Mouse (Mus musculus) bone marrow macrophage, adult 2 months (primary cell): Measurements from ENCODE around the gene Antxr2. TPM values are rescaled to one million over a fixed set of nuclear protein-coding genes. Genes with fewer than 3 reads are reported as not detected.

ENCODE experiments used
- H3K27ac ChIP-seq: 2 replicates; pipeline ENCODE4 v1.5.1; 2012; ENCODE audit warnings: low read depth, low read length; ENCODE audit not compliant: insufficient read depth
- H3K4me1 ChIP-seq: 2 replicates; pipeline ENCODE4 v1.6.1; 2012; ENCODE audit warnings: low read length; ENCODE audit not compliant: control insufficient read depth, insufficient read depth
- H3K4me3 ChIP-seq: 2 replicates; pipeline ENCODE4 v1.5.1; 2012; ENCODE audit warnings: mild to moderate bottlenecking, low read length, moderate library complexity; ENCODE audit not compliant: insufficient read depth
- CTCF ChIP-seq: IDR thresholded peaks from 2 replicates; pipeline ENCODE4 v1.5.1; 2012; ENCODE audit warnings: low read depth, mild to moderate bottlenecking, low read length, moderate library complexity
- POLR2A ChIP-seq: IDR thresholded peaks from 2 replicates; pipeline ENCODE4 v1.6.1; 2012; ENCODE audit warnings: mild to moderate bottlenecking, low read depth, low read length, borderline replicate concordance
- polyA plus RNA-seq: library from polyadenylated mRNA; stranded (reverse); fragments of >200 nt; gene quantifications from 2 replicates; pipeline ENCODE4 v1.2.4, GENCODE M21; 2012; ENCODE audit not compliant: missing spikeins, insufficient read depth, insufficient read length

Gene Antxr2
- polyA plus RNA-seq, 1 experiment, result 42.0 TPM

GRCm38 (mm10) chr5:97946236-97946635, 84.6 kb downstream of the Antxr2 start:
- no peak for TF ChIP-seq POLR2A
- TF ChIP-seq CTCF, result no peak
- Histone ChIP-seq H3K27ac (no peak overlapping the region), H3K4me3 (no peak overlapping the region), H3K4me1 (peaks cover 4% of the 10 kb centered on the region)

- Histone ChIP-seq H3K4me1 (no peaks in the 10 kb centered on the region), H3K27ac (no peak overlapping the region), H3K4me3 (no peak overlapping the region)
- no peak for TF ChIP-seq CTCF
- TF ChIP-seq POLR2A, result no peak
These were observed 95.4 kb downstream of the Antxr2 start for GRCm38 (mm10) chr5:97935140-97936129.

DNA sequence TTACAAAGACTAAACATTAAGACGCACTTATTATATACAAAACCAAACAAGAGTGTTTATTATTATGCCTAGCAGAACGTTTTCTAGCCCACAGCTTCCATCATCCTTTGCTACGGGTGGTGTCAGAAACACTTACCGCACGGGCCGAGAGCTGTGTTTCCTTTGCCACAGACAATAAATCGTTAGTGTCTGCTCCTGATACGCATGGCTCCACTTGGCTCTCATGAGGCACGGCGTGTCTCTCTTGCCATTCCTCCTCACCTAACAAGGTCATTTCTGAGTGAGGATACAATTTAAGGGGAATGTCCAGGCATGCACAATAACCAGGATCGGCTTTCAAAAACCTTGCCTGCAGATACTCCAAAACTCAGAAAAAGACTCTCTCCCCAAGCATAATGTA, 113.2 kb downstream of the Antxr2 start:
- no peak overlapping the region for H3K27ac ChIP-seq
- TF ChIP-seq POLR2A (no peak), CTCF (no peak)
- peaks cover 16% of the 10 kb centered on the region for H3K4me1 ChIP-seq
- no peak overlapping the region for H3K4me3 ChIP-seq

GRCm38 (mm10) chr5:97914890-97915289, 116.0 kb downstream of the Antxr2 start:
- Histone ChIP-seq H3K4me3 (no peak overlapping the region), H3K4me1 (peaks cover 17% of the 10 kb centered on the region), H3K27ac (peak overlapping the region; percentile 7; the same call in 1 of the 2 replicates)
- TF ChIP-seq CTCF, result no peak
- TF ChIP-seq POLR2A, result no peak

DNA sequence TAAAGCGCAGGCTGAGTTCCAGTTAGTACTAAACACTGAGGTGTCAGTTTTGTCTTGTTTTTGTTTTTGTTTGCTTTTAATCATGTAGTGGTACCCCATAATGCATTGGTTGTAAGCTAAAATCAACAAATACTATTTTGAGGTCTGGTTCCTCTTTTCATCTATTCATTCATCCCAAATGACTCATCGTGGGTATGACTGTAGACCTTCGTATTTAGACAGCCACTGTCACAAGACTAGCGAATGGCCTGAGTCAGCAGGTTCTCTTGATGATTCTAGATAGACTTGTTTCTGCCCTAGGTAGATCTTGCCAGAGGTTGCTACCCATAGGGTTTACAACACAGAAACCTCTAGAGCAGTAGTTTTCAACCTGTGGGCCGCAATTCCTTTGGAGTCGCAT, 116.9 kb downstream of the Antxr2 start:
- TF ChIP-seq CTCF, result no peak
- no peak for TF ChIP-seq POLR2A
- Histone ChIP-seq H3K4me1 (peaks cover 17% of the 10 kb centered on the region), H3K27ac (peak overlapping the region; percentile 92), H3K4me3 (no peak overlapping the region)

DNA sequence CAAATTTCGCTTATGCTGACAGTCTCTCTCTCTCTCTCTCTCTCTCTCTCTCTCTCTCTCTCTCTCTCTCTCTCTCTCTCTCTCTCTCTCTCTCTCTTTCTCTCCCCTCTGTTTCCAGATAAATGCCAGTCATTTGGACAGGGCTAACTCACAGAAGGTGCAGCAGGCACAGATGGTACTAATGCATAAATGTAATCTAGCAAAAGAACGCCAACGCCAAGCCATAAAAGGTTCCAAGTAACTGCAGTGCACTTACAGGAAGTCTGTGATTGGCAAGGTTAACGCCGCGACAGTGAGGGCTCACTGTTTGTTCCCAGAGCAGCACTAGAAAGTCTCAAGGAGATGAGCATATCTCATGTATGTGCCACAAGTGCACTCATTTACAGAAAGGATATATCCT, 123.4 kb downstream of the Antxr2 start:
- Histone ChIP-seq H3K4me3 (no peak overlapping the region), H3K27ac (no peak overlapping the region), H3K4me1 (no peaks in the 10 kb centered on the region; the same call in 1 of the 2 replicates)
- TF ChIP-seq CTCF, result no peak
- no peak for TF ChIP-seq POLR2A

- TF ChIP-seq CTCF, result no peak
- no peak for TF ChIP-seq POLR2A
- H3K4me3 ChIP-seq, result no peak overlapping the region
- H3K27ac ChIP-seq, result no peak overlapping the region
- H3K4me1 ChIP-seq, result no peaks in the 10 kb centered on the region
These were observed 124.1 kb downstream of the Antxr2 start for GRCm38 (mm10) chr5:97906537-97907266.

DNA sequence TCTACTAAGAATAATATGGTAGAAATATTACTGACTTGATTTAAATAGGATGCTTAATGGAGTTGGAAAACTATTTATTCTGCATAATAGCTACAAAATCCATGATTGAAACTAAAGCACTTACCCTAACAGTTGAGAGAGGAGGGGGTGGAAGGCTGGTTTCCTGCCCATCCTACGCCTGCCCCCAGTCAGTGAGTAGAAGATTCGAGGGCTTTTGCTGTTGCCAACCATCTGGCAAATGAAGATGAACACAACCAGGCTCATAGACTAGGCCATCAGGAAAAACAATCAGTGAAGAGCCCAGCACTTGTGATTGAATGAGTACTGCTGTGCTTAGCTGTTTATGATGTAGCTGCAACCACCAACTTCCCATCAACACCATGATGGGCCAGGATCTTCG, 125.0 kb downstream of the Antxr2 start:
- Histone ChIP-seq H3K4me1 (no peaks in the 10 kb centered on the region), H3K27ac (no peak overlapping the region), H3K4me3 (no peak overlapping the region)
- no peak for TF ChIP-seq CTCF
- no peak for TF ChIP-seq POLR2A

DNA sequence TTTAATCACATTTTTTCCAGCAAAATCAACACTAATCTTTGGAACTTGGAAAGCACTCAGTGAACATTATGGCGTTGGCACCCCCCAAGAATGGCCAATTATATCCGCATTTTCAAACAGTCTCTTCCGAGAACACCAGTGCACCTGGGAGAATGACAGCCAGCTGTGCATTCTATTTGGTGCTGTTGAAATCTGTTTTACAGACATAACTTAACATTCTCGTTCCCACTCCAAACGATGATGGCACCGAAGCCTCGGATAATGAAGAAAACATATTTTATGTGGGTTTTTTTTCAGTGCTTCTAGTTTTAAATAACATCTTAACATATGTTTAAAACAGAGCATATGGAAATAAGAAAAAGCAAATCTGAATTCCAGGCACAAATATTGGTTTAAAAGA, 129.7 kb downstream of the Antxr2 start:
- Histone ChIP-seq H3K4me1 (no peaks in the 10 kb centered on the region), H3K27ac (no peak overlapping the region), H3K4me3 (no peak overlapping the region)
- TF ChIP-seq POLR2A (no peak), CTCF (no peak)

GRCm38 (mm10) chr5:97899321-97899720, 131.5 kb downstream of the Antxr2 start:
- Histone ChIP-seq H3K27ac (no peak overlapping the region), H3K4me1 (no peaks in the 10 kb centered on the region), H3K4me3 (no peak overlapping the region)
- no peak for TF ChIP-seq POLR2A
- no peak for TF ChIP-seq CTCF
